Mouse (Mus musculus): Measurements from ENCODE around the gene Lrmda. TPM values are rescaled to one million over a fixed set of nuclear protein-coding genes. Genes with fewer than 3 reads are reported as not detected.

Lrmda gene
- total and polyA plus RNA-seq, 3 experiments, result 5.1 to 5.9 TPM; not detected in 1

DNA sequence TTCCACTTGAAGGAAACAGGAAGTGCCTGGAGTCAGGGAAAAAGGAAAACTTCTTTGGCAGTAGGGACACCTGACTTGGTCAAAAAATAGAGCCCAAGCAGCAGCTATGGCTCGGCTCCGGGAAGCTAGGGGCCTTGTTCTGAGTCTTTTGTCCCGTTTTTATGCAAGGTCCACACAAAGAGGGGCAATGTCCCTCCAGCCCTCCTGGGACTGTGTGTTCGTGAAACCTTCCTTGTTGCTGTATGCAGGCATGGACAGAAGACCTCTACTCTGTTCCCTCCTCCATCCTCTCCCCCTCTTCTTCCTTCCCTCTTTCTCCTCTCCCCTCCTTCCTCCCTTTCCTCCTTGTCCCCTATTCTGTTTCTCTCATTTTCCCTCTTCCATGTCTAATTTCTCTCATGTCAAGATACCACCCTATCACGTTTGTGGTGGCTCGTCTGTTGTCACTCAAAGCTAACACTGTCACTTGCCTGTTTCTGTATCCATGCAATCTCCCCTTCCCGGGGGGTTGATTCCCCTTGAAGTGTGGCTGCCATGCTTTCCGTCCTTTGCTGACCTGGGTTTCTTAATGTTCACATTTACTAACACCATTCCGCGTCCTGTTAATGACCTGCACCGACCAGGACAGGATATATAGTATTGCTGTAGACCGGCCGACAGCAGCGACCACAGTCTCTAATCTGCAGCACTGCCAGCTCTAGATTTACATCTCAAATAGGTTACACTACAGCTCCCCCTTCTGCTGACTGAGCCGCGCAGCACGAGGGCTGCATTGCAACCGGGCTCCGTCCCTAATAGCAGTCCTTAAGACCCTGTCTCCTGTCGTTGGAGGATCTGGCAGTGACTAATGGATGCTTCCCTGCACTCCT, 788.4 kb downstream of the Lrmda start (continued):
- TF ChIP-seq MEF2A (IDR thresholded peaks at IDR 0.05; ENCODE audit: extremely low read depth, insufficient replicate concordance, low read depth, low read length, poor library complexity, severe bottlenecking), result no peak
- no peak for TF ChIP-seq TCF12 (IDR thresholded peaks at IDR 0.05; ENCODE audit: low read depth, low read length)
- no peak for TF ChIP-seq MAFK (IDR thresholded peaks at IDR 0.05; ENCODE audit: borderline replicate concordance, low read depth, low read length)
- no peak for TF ChIP-seq JUND (IDR thresholded peaks at IDR 0.05; ENCODE audit: low read depth, low read length)
- no peak for TF ChIP-seq GABPA (IDR thresholded peaks at IDR 0.05; ENCODE audit: low read depth, low read length)
- TF ChIP-seq ELF1 (IDR thresholded peaks at IDR 0.05; ENCODE audit: low read depth, low read length), result no peak
- no peak for TF ChIP-seq POLR2AphosphoS2 (IDR thresholded peaks at IDR 0.05; ENCODE audit: low read length)
- TF ChIP-seq ZC3H11A (IDR thresholded peaks at IDR 0.05; ENCODE audit: low read depth, low read length), result peak; percentile 75
- no peak for TF ChIP-seq USF1 (IDR thresholded peaks at IDR 0.05; ENCODE audit: low read depth, low read length)
- no peak for TF ChIP-seq ETS1 (IDR thresholded peaks at IDR 0.05; ENCODE audit: low read depth, low read length)

DNA sequence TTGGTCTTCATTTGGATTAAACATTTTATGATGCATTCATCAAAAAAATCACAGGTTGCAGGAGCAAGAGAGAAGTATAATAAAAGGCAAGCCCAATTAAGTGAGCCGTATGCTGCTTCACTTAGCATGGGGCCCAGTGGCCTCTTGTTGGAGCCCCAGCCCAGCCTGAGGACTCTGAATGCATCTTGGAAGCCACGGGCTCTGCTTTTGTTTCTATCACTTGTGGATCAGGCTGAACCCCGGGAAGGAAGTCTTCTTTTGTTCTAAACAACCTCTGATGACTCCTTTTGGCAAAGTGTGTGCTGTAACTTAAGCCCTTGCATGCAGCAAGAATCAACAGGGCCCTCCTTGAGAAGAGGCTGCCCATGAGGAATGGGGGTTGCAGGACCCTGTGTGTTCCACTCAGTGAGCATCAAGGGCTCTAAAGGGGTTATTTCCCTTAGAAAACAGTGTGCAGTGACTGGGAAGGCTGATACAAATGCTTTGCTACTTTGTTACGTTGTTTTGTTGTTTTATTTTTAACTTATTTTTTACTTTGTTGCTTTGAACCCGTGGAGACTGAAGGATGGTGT, 789.2 kb downstream of the Lrmda start:
- Histone ChIP-seq H3K9me3 (replicated peaks; ENCODE audit: insufficient read depth, low read length) (no peaks in the 10 kb centered on the region), H3K4me1 (ENCODE audit: control insufficient read depth in 1 of 2, insufficient read depth in 2 of 2, low read length in 2 of 2) (peaks cover 0 to 6% of the 10 kb centered on the region in 2 experiments; a peak in 2 of 4 replicates), H3K4me3 (ENCODE audit: control insufficient read depth in 1 of 2, insufficient read depth in 1 of 2, low read depth in 2 of 2, low read length in 2 of 2) (no peak overlapping the region), H3K27ac (ENCODE audit: control insufficient read depth, low read depth, low read length) (no peak overlapping the region), H3K79me2 (ENCODE audit: control insufficient read depth, insufficient read depth, low read length, poor library complexity) (no peaks in the 10 kb centered on the region), H3K27me3 (ENCODE audit: control insufficient read depth in 1 of 2, insufficient read depth in 2 of 2, low read length in 2 of 2) (no peaks in the 10 kb centered on the region), H3K9ac (ENCODE audit: control insufficient read depth, low read depth, low read length, poor library complexity, severe bottlenecking) (no peak overlapping the region), H3K36me3 (ENCODE audit: control insufficient read depth in 1 of 2, insufficient read depth in 2 of 2, low read length in 2 of 2) (peaks cover 0 to 3% of the 10 kb centered on the region in 2 experiments; a peak in 2 of 4 replicates)
- TF ChIP-seq POLR2A (IDR thresholded peaks at IDR 0.05; ENCODE audit: control insufficient read depth in 1 of 2, insufficient read depth in 1 of 2, low read depth in 1 of 2, low read length in 2 of 2, poor library complexity in 1 of 2) (no peak), RAD21 (IDR thresholded peaks at IDR 0.05; ENCODE audit: low read depth, low read length) (no peak), MYB (IDR thresholded peaks at IDR 0.05; ENCODE audit: low read depth, low read length) (no peak), SMC3 (IDR thresholded peaks at IDR 0.05; ENCODE audit: low read depth, low read length) (no peak), TAL1 (IDR thresholded peaks at IDR 0.05; ENCODE audit: low read length) (no peak), TCF12 (IDR thresholded peaks at IDR 0.05; ENCODE audit: low read depth, low read length) (no peak), RCOR1 (IDR thresholded peaks at IDR 0.05; ENCODE audit: low read depth, low read length) (no peak), TBP (IDR thresholded peaks at IDR 0.05; ENCODE audit: low read depth, low read length) (no peak), NELFE (IDR thresholded peaks at IDR 0.05; ENCODE audit: low read depth, low read length) (no peak), POLR2AphosphoS2 (IDR thresholded peaks at IDR 0.05; ENCODE audit: low read length) (no peak), UBTF (IDR thresholded peaks at IDR 0.05; ENCODE audit: borderline replicate concordance, insufficient read depth, low read depth, low read length) (no peak), MEF2A (IDR thresholded peaks at IDR 0.05; ENCODE audit: extremely low read depth, insufficient replicate concordance, low read depth, low read length, poor library complexity, severe bottlenecking) (no peak), ZKSCAN1 (IDR thresholded peaks at IDR 0.05; ENCODE audit: low read depth, low read length) (no peak)
- no peak for DNase-seq (ENCODE audit: low read depth, low spot score)
